Mouse (Mus musculus): Measurements from ENCODE around the gene Lrrc8a. TPM values are rescaled to one million over a fixed set of nuclear protein-coding genes. Genes with fewer than 3 reads are reported as not detected.
A peak's percentile ranks its signal among the peaks of the same experiment; 100 is the strongest.

The Lrrc8a gene
- polyA plus RNA-seq, 1 experiment, result 45.4 TPM

DNA sequence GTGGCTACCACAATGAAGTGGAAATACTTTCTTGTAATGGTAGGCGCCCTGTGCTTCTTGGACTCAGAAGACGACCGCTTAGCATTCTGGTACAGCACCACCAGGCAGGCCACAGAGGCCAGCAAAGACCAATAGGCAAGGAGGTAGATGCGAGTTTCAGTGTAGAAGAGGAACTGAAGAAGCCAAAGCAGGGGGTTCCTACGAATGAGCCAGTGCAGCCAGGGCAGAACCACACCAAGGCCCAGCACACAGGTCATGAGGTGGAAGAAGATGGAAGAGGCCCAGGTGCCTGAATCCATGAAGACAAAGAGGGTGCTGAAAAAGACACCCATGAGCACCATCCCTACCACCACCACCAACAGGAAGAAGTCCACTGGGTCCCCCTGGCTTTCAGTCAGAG is 47.5 kb downstream of the Lrrc8a start:
- WGBS, result 92% methylated on average over 5 of the region's 5 CpGs
- Histone ChIP-seq H3K27ac (ENCODE audit: insufficient read depth, low read depth, low read length) (no peak overlapping the region), H3K4me1 (ENCODE audit: control insufficient read depth, insufficient read depth, low read length) (peaks cover 10% of the 10 kb centered on the region), H3K27me3 (replicated peaks; ENCODE audit: control insufficient read depth, insufficient read depth, low read length) (no peaks in the 10 kb centered on the region), H3K4me3 (ENCODE audit: insufficient read depth, low read depth, low read length) (peak overlapping the region; percentile 89; the same call in 1 of the 2 replicates), H3K36me3 (ENCODE audit: control insufficient read depth, insufficient read depth, low read length) (no peaks in the 10 kb centered on the region)
- TF ChIP-seq CTCF (conservative IDR thresholded peaks at IDR 0.05; ENCODE audit: insufficient read depth, insufficient read length, low read depth, low read length) (no peak), POLR2A (IDR thresholded peaks at IDR 0.05; ENCODE audit: low read depth, low read length) (no peak)
- DNase-seq, result no peak

DNA sequence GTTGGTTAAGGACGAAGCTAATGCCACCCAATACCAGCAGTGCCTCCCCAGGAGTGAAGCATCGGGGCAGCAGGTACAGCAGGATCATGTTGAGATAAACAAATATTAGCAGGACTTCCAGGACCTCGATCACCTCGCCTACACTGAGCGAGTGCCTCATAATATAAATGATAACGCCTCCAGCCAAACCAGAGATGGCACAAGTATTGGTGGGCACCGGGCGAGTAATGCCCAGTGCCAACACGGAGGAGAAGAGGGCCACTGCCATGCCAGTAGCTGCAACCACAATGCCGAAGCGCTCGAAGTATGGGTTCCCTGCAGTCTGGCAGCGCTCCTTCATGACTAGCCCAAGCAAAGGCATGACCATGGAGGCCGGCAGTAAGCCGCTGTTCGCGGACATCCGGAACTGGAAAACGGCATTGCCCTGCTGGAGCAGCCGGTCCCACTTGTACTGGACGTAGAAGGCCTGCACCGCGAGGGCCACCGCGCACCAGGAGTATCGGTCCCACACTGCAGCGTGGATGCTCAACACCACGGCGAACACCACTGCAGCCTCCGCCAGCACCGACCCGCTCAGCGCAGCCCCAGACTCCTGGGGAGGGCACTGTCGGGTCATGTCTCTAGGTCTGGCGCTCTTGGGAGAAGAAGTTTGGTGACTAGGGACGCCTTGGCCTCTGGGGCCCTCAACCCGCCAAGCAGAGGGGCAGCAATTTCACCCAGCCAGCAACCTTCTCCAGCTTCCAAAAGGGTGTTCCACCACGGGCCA is 48.1 kb downstream of the Lrrc8a start:
- H3K27ac ChIP-seq (ENCODE audit: insufficient read depth, low read depth, low read length), result peak overlapping the region; percentile 2; the same call in 1 of the 2 replicates

DNA sequence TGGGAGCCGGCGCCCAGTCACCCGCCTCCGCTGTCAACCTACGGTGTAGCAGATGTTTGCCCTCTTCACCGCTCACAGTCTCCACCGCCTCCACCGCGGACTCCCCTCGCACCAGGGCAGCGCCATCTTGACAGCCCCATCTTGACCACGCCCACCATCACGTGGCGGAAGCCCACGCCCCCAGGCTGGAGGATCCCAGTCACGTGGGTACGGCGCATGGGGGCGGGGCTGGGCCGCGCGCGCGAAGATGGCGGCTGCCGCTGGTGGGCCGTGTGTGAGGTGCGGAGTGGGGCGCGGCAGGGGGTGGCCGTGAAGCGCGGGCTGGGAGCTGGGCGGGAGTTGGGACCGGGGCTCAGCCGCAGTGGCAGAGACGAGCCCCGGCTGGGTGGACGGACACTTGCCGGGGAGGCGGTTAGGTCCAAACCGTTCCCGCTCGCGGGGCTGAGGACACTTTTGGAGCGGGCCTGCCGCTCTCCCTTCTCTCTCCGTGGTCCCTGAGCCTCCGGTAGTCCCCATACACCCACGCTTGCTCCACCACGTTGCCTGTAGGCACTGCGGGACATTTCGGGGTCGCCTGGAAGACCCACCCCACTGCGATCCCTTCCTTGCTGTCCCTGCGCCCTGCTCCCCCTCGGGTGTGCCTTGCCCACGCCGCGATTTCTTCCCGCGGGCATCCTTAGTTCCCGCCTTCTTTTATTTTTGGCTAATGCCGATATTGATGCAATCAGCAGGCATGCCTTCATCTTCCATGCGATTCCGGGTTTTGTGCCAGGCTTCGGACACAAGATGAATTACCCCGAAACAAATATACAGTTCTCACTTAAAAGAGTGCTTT is 48.9 kb downstream of the Lrrc8a start, which contains the start of the genes Dolk and Nup188:
Dolk (minus strand) TSS at position 143 of the 835 bp plus-strand sequence.
Nup188 (plus strand) TSS at position 206 of the 835 bp plus-strand sequence.
- WGBS, result under 1% methylated on average over 66 of the region's 68 CpGs
- peak; percentile 97 for DNase-seq
- Histone ChIP-seq H3K36me3 (ENCODE audit: control insufficient read depth, insufficient read depth, low read length) (no peaks in the 10 kb centered on the region), H3K27me3 (replicated peaks; ENCODE audit: control insufficient read depth, insufficient read depth, low read length) (no peaks in the 10 kb centered on the region), H3K4me3 (ENCODE audit: insufficient read depth, low read depth, low read length) (peak within 1 kb of the TSS; percentile 89), H3K4me1 (ENCODE audit: control insufficient read depth, insufficient read depth, low read length) (peaks cover 10% of the 10 kb centered on the region), H3K27ac (ENCODE audit: insufficient read depth, low read depth, low read length) (peak within 1 kb of the TSS; percentile 2; the same call in 1 of the 2 replicates)
- TF ChIP-seq CTCF (conservative IDR thresholded peaks at IDR 0.05; ENCODE audit: insufficient read depth, insufficient read length, low read depth, low read length), result no peak
- TF ChIP-seq POLR2A (IDR thresholded peaks at IDR 0.05; ENCODE audit: low read depth, low read length), result peak; percentile 66

More for the DNA sequence above, 48.1 kb downstream of the Lrrc8a start:
- Histone ChIP-seq H3K4me1 (ENCODE audit: control insufficient read depth, insufficient read depth, low read length) (peaks cover 10% of the 10 kb centered on the region), H3K4me3 (ENCODE audit: insufficient read depth, low read depth, low read length) (peak overlapping the region; percentile 89), H3K27me3 (replicated peaks; ENCODE audit: control insufficient read depth, insufficient read depth, low read length) (no peaks in the 10 kb centered on the region), H3K36me3 (ENCODE audit: control insufficient read depth, insufficient read depth, low read length) (no peaks in the 10 kb centered on the region)
- no peak for DNase-seq
- TF ChIP-seq POLR2A (IDR thresholded peaks at IDR 0.05; ENCODE audit: low read depth, low read length) (no peak), CTCF (conservative IDR thresholded peaks at IDR 0.05; ENCODE audit: insufficient read depth, insufficient read length, low read depth, low read length) (no peak)
- WGBS, result 12% methylated on average over 38 of the region's 38 CpGs

DNA sequence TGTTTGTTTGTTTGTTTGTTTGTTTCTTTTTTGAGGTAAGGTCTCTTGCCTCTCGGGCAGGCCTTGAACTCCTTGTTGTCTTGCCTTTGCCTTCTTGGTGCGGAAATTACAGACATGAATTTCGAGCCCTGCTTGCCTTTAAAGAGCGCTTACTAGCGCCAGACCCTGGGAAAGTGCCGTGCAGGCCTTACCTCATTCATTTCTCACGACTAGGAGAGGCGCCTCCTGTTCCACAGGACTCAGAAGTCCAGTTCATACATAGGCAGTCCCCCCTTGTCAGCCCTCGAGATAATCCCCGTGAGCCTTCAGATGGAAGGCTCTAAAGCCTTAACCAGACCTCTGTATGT is 49.5 kb downstream of the Lrrc8a start:
- peak overlapping the region; percentile 89 for H3K4me3 ChIP-seq (ENCODE audit: insufficient read depth, low read depth, low read length)
- no peak overlapping the region for H3K27ac ChIP-seq (ENCODE audit: insufficient read depth, low read depth, low read length)
- 2% methylated on average over 10 of the region's 10 CpGs for WGBS

GRCm38 (mm10) chr2:30299525-30299924 is 62.0 kb downstream of the Lrrc8a start:
- Histone ChIP-seq H3K4me1 (ENCODE audit: control insufficient read depth, insufficient read depth, low read length) (no peaks in the 10 kb centered on the region), H3K4me3 (ENCODE audit: insufficient read depth, low read depth, low read length) (no peak overlapping the region), H3K27ac (ENCODE audit: insufficient read depth, low read depth, low read length) (no peak overlapping the region), H3K27me3 (replicated peaks; ENCODE audit: control insufficient read depth, insufficient read depth, low read length) (no peaks in the 10 kb centered on the region), H3K36me3 (ENCODE audit: control insufficient read depth, insufficient read depth, low read length) (peaks cover 1% of the 10 kb centered on the region; the same call in 1 of the 2 replicates)
- WGBS, result 74% methylated on average over 3 of the region's 3 CpGs
- TF ChIP-seq CTCF (conservative IDR thresholded peaks at IDR 0.05; ENCODE audit: insufficient read depth, insufficient read length, low read depth, low read length) (peak; percentile 33; the same call in 1 of the 2 replicates), POLR2A (IDR thresholded peaks at IDR 0.05; ENCODE audit: low read depth, low read length) (no peak)
- DNase-seq, result peak; percentile 31

More for the DNA sequence above, 49.5 kb downstream of the Lrrc8a start:
- no peaks in the 10 kb centered on the region for H3K36me3 ChIP-seq (ENCODE audit: control insufficient read depth, insufficient read depth, low read length)
- TF ChIP-seq CTCF (conservative IDR thresholded peaks at IDR 0.05; ENCODE audit: insufficient read depth, insufficient read length, low read depth, low read length) (no peak), POLR2A (IDR thresholded peaks at IDR 0.05; ENCODE audit: low read depth, low read length) (no peak)
- H3K4me1 ChIP-seq (ENCODE audit: control insufficient read depth, insufficient read depth, low read length), result peaks cover 10% of the 10 kb centered on the region
- H3K27me3 ChIP-seq (replicated peaks; ENCODE audit: control insufficient read depth, insufficient read depth, low read length), result no peaks in the 10 kb centered on the region
- DNase-seq, result peak; percentile 22

DNA sequence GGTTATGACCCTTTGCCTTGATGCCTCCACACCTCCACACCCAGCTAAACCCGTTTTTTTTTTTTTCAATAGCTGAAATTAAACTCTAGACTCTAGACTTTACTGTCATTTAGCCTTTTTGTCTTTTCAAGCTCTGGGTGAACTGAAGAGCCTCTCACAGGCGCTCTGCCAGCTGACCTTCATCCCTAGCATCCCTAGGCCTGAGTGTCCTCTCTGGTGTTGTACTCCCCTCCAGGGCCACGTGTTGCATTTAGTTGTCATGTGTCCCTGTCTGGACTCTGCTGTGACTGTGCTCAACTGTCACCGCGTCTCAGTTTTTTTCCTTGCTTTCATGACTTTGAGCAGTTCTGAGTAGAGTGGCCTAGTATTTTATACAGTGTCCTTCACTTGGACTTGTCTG is 62.5 kb downstream of the Lrrc8a start:
- TF ChIP-seq POLR2A (IDR thresholded peaks at IDR 0.05; ENCODE audit: low read depth, low read length), result no peak
- TF ChIP-seq CTCF (conservative IDR thresholded peaks at IDR 0.05; ENCODE audit: insufficient read depth, insufficient read length, low read depth, low read length), result no peak
- WGBS, result 74% methylated on average over 5 of the region's 5 CpGs
- Histone ChIP-seq H3K36me3 (ENCODE audit: control insufficient read depth, insufficient read depth, low read length) (peaks cover 1% of the 10 kb centered on the region; the same call in 1 of the 2 replicates), H3K27me3 (replicated peaks; ENCODE audit: control insufficient read depth, insufficient read depth, low read length) (no peaks in the 10 kb centered on the region), H3K27ac (ENCODE audit: insufficient read depth, low read depth, low read length) (no peak overlapping the region), H3K4me1 (ENCODE audit: control insufficient read depth, insufficient read depth, low read length) (no peaks in the 10 kb centered on the region), H3K4me3 (ENCODE audit: insufficient read depth, low read depth, low read length) (no peak overlapping the region)
- peak; percentile 32 for DNase-seq

Data from kidney, adult 2 months (tissue).